Mouse (Mus musculus) adrenal gland, adult 2 months (tissue): Measurements from ENCODE around the gene Ugt1a9. TPM values are rescaled to one million over a fixed set of nuclear protein-coding genes. Genes with fewer than 3 reads are reported as not detected.
A peak's percentile ranks its signal among the peaks of the same experiment; 100 is the strongest.

ENCODE experiments used
- DNase-seq: peaks from one replicate; pipeline ENCODE4 v3.0.0; 2021
- polyA plus RNA-seq: library from polyadenylated mRNA; depleted of rRNA; stranded (reverse); fragments of >200 nt; gene quantifications from 2 replicates; pipeline ENCODE4 v1.2.3, GENCODE M21; 2012
- total RNA-seq, 2 experiments: library from RNA; stranded (reverse); gene quantifications; 2 replicates each; pipeline ENCODE4 v1.2.3; 2021

Ugt1a9 gene
- total and polyA plus RNA-seq, 3 experiments: 0.14 to 0.61 TPM; not detected in 1

DNA sequence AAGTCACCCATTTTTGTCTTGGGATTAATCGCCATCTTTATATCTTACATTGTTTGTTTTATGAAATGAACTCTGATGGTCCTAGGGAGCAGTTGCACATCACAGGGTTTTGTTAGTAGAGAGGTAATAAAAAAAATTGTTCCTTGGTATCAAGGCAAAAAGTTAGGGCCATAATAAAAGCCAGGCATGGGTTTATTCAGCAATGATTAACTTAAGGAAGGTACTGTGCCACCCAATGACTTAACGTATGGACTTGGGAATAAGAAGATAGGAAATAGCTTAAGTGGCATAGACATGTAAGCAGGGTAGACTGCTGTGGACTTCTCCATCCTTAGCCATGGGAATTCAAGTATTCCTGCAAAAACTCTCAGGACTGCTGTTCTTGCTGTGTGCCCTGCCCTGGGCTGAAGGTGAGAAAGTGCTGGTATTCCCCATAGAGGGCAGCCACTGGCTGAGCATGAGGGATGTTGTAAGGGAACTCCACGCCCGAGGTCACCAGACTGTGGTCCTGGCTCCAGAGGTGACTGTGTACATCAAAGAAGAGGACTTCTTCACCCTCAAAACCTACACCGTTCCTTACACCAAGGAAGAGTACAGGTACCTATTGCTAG lies 115.8 kb downstream of the Ugt1a9 start:
- no peak for DNase-seq

DNA sequence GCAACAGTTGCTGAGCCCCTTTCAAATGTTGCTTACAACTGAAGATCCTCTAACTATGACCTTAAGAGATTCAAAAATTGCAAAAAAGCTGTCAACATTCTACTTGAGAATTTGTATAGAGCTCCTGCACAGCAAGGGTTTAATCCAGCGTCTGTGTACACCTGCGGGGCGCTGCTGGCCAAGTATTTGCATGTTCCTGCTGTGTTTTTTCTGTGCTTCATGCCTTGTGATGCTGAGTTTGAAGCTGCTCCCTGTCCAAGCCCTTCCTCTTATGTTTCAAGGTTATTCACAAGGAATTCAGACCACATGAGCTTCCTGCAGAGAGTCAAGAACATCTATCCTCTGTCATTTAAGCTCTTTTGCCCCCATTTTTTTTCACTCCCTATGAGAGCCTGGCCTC lies 121.5 kb downstream of the Ugt1a9 start:
- DNase-seq: no peak

- DNase-seq: peak; percentile 50
Observed at GRCm38 (mm10) chr1:88195687-88196086, 125.1 kb downstream of the Ugt1a9 start.

DNA sequence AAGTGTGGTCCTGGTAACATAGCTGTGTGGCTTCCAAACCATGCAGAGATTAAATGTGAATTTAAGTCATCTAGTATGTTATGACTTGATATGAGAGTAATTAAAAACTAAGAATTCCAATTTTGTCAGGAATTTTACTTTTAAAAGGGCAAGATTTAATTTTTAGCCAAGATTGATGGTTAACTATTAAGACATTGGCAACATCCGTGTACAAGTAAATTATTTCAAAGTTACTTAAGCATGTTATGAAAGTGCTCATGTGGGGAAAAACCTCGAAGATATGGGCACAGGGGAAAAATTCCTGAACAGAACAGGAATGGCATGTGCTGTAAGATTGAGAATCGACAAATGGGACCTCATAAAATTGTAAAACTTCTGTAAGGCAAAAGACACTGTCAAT lies 126.8 kb downstream of the Ugt1a9 start:
- no peak for DNase-seq

GRCm38 (mm10) chr1:88199996-88200395 lies 129.4 kb downstream of the Ugt1a9 start:
- DNase-seq: no peak

GRCm38 (mm10) chr1:88200456-88200855 lies 129.9 kb downstream of the Ugt1a9 start, which contains the start of gene Ugt1a2:
Gene Ugt1a2, plus strand, starts transcription at chr1:88200601.
- DNase-seq: no peak

- DNase-seq: peak; percentile 90
Observed at GRCm38 (mm10) chr1:88205294-88205922, 134.8 kb downstream of the Ugt1a9 start, which contains the start of gene Dnajb3. Gene Dnajb3, minus strand, starts transcription at chr1:88205782.

DNA sequence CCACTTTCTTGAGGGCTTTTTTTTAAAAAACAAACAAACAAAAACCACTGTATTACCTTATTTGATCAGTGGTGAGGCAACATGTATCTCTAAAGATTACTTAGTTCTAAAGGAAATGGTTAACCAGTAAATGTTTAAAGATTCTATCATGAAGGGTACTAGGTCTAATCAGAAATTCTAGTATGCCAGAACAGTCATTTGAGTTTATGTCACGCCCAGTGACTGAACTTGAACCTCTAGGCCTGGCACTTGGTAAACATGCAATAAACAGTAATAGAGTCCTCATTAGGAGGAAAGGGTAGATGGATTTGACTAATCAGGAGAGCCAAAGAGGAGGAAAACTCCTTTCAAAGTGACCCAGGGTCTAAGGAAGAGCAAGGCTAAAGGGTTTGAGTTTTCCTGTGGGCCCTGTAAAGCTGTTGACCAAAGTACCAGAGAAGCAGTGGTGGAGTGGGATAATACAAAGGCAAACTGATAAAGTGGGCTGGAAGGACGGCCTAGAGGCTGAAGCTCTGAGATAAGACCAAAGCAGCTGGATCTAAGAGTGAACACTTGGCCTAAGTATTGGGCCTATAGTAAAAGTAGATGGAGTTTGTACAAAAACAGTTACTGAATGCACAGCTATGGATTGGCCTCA lies 136.4 kb downstream of the Ugt1a9 start:
- no peak for DNase-seq

- peak; percentile 60 for DNase-seq
Observed at GRCm38 (mm10) chr1:88211812-88212211, 141.2 kb downstream of the Ugt1a9 start, which contains the start of gene Ugt1a1. Gene Ugt1a1, plus strand, starts transcription at chr1:88211959.

GRCm38 (mm10) chr1:88212341-88213045 lies 141.9 kb downstream of the Ugt1a9 start:
- DNase-seq: no peak

DNA sequence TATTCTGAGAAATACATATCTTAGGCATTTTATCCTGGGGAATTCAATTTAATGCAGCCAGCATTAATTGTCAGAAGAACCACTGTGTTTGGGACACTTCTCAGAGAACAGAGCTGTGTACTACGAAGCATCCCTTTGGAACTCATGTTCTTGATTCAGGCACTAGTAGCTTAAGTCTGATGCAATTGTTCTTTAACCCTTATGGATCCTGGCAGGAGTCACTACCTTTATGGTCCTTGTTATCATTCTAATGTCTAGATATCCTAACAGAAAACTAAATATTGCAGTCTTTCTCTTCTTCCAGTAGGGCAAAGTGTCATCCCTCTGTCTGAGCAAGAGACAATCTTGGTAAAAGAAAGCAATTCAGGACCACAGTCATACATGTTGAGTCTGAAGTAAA lies 142.5 kb downstream of the Ugt1a9 start:
- no peak for DNase-seq

- DNase-seq: peak; percentile 45
Observed at GRCm38 (mm10) chr1:88213766-88214461, 143.3 kb downstream of the Ugt1a9 start.

DNA sequence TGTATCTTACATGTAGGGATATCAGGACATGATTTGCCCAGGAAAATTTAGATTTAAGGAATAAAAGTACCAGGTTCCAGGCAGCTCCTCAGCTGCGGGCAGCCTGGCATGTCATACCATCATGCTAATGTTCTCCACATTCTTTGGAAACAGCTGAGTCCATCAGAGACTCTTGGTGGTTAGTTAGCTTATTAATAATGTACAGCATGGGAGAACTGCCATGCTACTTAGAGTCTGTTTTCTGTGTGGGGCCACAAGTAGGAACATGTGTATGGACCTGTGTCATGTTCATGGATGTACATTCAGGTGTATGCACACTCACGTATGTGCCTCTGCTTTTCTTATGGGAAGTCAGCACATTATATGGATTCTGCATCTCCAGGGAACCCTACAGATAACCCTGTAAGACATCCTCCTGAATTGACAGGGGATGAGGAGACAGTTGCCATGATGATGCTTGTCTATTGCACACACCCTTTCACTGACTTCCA lies 143.9 kb downstream of the Ugt1a9 start:
- DNase-seq: no peak

DNA sequence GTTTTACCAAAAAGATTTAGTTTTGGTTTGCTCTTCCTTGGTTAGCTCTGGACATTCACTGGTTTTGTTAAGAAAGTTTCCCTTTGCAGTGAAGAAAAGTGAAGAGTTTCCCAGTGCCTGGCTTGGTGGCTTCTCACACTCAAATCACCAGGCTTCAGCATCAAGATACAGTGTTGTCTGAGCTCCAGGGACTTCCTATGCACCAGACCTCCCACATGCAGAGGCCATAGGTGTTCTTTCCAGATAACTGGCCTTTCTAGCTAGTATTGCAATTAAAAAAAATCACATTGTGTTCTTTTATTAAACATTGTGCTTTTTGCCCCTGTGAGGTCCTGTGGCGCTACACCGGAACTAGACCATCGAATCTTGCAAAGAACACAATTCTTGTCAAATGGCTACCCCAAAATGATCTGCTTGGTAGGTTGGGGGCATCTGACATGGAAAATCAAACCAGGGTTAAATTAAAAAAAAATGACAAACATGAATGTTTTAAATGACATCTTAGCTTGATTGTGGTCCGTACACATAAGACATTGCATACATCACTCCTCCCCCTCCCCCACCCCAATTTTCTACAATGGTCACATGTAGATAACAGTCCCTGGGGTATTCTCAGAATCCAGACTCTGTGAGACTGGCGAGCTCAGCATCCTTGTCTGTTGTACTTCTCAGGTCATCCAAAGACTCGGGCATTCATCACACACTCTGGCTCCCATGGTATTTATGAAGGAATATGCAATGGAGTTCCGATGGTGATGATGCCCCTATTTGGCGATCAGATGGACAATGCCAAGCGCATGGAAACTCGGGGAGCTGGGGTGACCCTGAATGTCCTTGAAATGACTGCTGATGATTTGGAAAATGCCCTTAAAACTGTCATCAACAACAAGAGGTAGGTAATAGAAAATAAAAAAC lies 145.1 kb downstream of the Ugt1a9 start:
- no peak for DNase-seq

DNA sequence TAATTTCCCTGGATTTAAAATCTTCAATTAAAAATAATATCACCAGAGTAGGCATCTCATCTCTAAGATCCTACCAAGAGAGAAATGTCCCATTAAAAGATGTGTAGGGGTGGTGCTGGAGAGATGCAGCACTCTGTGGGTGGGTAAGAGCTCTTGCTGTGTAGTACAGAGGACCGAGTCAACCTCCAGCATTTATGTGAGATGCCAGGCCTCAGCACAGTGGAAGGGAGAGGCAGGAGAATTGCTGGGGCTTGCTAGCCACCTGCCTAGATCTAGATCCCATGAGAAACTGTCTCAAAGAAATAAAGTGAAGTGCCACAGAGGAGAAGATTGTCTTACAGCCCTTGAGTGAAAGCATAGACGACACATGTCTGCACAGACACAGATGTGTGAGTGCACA lies 146.0 kb downstream of the Ugt1a9 start:
- no peak for DNase-seq

GRCm38 (mm10) chr1:88217144-88217543 lies 146.5 kb downstream of the Ugt1a9 start:
- no peak for DNase-seq

GRCm38 (mm10) chr1:88217576-88217975 lies 147.0 kb downstream of the Ugt1a9 start:
- no peak for DNase-seq

DNA sequence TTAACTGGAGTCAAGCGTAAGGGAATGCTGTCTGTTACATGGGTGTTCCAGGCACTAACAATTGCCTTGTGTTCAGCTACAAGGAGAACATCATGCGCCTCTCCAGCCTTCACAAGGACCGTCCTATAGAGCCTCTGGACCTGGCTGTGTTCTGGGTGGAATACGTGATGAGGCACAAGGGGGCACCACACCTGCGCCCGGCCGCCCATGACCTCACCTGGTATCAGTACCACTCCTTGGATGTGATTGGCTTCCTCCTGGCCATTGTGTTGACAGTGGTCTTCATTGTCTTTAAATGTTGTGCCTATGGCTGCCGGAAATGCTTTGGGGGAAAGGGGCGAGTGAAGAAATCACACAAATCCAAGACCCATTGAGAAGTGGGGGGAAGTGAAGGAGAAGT lies 147.5 kb downstream of the Ugt1a9 start:
- no peak for DNase-seq

DNA sequence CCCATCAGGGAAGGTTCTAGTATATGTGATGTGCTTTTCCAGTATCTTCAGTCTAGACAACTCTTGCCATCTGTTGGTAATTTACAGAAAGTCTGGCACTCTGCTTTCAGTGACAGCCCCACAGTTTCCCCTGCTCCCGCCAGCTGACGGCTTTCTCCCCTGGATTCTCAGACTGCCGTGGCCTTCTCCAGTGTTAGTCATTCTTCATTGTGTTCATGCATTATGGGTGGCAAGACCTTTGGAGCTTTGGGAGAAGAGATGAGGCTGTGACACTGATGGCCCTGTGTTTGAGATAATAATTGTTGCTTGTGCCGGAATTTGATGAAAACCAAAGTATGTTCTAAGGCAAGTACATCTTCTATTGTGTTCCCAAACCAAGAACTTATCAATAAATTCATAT lies 148.0 kb downstream of the Ugt1a9 start:
- DNase-seq: no peak

- DNase-seq: no peak
Observed at GRCm38 (mm10) chr1:88219054-88219453, 148.5 kb downstream of the Ugt1a9 start.

DNA sequence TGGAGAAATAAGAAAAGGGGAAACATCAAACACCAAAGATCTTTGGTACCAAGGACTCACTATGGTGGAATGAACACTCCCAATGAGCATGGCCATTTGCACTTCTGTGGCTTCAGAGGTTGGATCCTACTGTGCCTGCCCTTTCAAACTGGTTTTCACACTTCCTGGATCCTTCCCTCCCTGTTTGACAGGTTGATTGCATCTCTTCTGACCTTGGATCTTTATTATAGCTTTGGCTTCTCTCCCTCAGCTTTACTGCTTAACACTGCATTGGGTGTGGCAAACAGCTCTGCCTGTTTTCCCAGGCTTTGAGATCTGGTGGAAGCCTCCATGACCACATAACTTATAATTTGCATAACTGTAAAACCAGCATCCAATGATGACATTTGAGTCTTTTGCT lies 149.7 kb downstream of the Ugt1a9 start:
- no peak for DNase-seq
